Mouse (Mus musculus) brown adipose tissue, adult 24 weeks (tissue): ENCODE results near the gene Spata2l. TPM values are rescaled to one million over a fixed set of nuclear protein-coding genes. Genes with fewer than 3 reads are reported as not detected.
"Not testable (repeated sequence)": the region's sequence is repeated elsewhere in the genome, so short reads cannot be mapped to it uniquely, and the experiment has no call there.

ENCODE experiments used
- H3K27ac ChIP-seq: fragments of 200-500 bp; replicated peaks from 2 replicates; pipeline ENCODE4 v1.5.1; 2012; ENCODE audit warnings: low read depth, mild to moderate bottlenecking, low read length
- H3K4me1 ChIP-seq: fragments of 200-500 bp; 2 replicates; pipeline ENCODE4 v1.6.1; 2012; ENCODE audit warnings: low read length, mixed read lengths; ENCODE audit not compliant: control insufficient read depth, insufficient read depth, insufficient read length
- H3K4me3 ChIP-seq: fragments of 200-500 bp; 2 replicates; pipeline ENCODE4 v1.5.1; 2012; ENCODE audit warnings: low read depth, mild to moderate bottlenecking, low read length, moderate library complexity; ENCODE audit not compliant: insufficient read depth
- polyA plus RNA-seq: library from polyadenylated mRNA; stranded (reverse); fragments of >200 nt; gene quantifications from 2 replicates; pipeline ENCODE4 v1.2.4, GENCODE M21; 2012; ENCODE audit not compliant: missing spikeins, insufficient read depth, insufficient read length

The Spata2l gene
- polyA plus RNA-seq, 1 experiment = 1.4 TPM

DNA sequence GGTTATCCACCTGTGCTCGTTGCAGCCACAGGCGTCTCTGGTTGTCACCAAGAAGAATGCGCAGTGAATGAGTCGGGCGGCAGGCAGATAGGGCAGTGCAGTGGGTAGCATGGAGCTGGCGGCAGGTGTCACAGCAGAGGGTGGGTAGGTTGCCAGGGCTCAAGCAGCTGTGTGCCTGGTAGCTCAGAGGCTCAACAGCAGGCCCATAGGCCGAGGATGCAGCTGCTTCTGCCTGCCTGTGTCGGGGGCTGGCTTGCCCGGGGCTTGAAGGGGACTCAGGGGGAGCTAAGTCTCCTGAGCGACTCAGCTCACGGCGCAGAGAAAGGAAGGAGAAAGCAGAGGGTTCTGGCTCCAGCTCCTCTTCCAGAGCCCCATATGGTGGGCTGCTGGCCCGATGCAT, 2.7 kb downstream of the Spata2l start:
- Histone ChIP-seq H3K4me3 (no peak overlapping the region), H3K27ac (no peak overlapping the region), H3K4me1 (peaks cover 4% of the 10 kb centered on the region; the same call in 1 of the 2 replicates)

DNA sequence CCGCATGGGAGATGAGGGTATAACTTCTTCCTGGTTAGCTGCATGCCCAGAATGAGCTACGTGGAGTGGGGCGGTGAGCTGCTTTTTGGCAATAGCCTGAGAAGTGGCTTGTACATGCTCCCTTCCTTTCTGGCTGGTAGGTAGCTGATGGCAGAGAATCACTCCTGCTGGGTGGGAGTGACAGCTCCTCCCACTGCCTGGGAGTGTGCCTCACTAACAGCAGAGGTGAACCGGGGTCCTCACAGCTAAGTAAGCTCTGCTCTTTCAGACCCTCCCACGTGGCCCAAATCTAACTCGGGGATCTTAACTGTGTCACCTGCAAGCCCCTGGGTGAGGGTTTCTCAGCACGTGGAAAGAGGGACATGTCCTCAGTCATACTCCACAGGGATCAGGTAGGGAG, 3.5 kb downstream of the Spata2l start:
- peaks cover 4% of the 10 kb centered on the region; the same call in 1 of the 2 replicates for H3K4me1 ChIP-seq
- no peak overlapping the region for H3K27ac ChIP-seq
- no peak overlapping the region for H3K4me3 ChIP-seq

DNA sequence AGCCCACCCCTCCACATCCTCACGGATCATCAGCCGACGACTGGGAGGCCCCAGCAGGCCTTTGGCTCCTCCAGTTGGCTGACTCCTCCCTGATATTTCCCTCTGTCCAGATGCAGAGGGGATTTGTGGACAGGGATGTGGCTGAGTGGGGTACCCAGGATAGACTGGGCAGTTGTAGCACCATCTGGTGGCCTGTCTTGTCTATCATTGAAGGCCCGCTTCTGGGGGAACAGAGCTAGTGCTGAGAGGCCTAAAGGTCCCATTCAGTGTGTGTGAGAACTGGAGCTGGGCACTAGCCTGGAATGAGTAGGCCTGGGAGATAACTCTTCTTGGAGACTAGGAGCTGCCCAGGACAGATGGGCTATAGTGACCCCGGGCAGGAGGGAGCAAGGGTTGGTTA, 4.3 kb downstream of the Spata2l start:
- no peak overlapping the region for H3K27ac ChIP-seq
- peaks cover 4% of the 10 kb centered on the region; the same call in 1 of the 2 replicates for H3K4me1 ChIP-seq
- H3K4me3 ChIP-seq = no peak overlapping the region

DNA sequence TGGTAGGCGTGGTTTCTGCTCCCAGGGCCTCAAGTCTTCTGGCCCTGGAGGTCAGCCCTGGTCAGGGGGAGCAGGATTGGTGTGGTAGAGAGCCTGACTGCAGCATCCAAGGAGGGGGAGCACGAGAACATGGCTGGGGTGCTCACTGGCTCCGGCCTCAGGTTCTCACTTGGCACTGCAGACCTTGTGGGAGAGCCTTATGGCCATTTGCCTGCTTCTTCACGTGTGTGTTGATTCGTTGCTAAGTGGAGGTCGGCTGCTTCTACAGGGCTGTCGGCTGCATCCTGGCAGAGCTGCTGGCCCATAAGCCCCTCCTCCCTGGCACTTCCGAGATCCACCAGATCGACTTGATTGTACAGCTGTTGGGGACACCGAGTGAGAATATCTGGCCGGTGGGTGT, 5.7 kb downstream of the Spata2l start:
- not testable (repeated sequence) for H3K4me3 ChIP-seq, H3K27ac ChIP-seq, H3K4me1 ChIP-seq

DNA sequence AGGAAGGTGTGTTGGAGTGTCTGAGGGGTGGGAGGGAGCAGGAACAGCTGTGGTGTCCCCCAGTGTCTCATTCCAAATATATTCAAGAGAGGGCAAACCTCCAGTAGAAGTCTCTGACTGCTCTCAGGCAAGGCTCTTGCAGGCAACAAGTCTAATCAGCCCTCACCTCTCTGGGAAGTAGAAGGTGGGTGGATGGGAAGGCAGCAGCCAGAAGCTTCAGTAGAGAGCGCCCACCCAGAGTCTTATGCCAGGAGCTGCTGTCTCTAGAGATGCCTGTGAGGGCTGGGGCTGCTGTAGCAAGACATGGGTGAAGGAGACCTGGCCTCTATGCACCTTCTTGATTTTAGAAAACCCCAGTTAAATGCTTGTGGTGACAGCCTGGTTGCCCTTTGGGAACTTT, 7.6 kb downstream of the Spata2l start:
- no peak overlapping the region for H3K27ac ChIP-seq
- H3K4me1 ChIP-seq = peaks cover 3% of the 10 kb centered on the region; the same call in 1 of the 2 replicates
- no peak overlapping the region for H3K4me3 ChIP-seq

DNA sequence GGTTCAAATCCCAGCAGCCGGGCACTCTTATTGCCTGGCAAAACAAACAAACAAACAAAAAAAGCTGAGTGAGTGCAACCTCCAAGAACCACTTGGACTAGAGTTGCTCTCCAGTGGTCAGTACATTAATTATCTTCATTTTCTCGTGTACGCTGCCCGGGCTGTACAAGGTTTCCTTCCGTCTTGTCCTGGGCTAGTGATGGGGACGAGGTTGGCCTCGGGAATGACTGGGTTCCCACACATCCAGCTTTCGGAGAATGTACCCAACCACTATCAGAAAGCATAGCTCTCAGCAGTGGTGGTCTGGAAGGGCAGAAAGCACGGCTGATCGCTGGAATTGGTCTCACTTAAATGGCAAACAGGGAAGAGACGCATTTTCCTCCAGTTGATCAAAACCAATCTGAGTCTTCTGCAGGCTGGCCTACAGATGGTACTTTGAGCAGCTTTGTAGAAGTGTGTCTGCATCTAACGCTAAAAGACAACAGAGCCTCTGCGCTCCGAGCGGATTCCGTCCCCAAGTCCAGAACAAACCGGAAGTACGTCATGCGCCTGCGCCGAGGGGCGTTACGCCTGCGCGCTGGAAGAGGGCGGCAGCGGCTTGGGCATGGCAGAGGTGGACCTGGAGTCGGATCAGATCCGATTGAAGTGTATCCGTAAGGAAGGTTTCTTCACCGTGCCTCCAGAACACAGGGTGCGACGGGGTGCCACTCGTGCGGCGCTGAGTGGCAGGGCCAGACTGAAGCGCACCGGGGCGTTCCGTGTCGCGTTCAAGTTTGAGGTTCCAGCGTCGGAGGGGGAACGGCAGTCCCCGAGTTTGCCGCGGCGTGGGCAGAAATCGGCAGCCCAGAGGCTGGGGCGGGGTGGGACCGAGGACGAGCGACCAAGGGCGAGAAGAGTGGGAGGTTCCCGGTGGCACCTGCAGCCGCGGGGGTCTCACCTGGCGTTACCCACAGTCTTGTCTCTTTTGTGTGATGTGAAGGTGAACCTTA, 11.5 kb downstream of the Spata2l start, which contains the start of gene Cdk10:
Gene Cdk10, plus strand, starts transcription at position 565 of the 989 bp plus-strand sequence.
- Histone ChIP-seq H3K4me1 (peaks cover 3% of the 10 kb centered on the region; the same call in 1 of the 2 replicates), H3K27ac (peak within 1 kb of the TSS; percentile 89), H3K4me3 (peak within 1 kb of the TSS; percentile 78)

DNA sequence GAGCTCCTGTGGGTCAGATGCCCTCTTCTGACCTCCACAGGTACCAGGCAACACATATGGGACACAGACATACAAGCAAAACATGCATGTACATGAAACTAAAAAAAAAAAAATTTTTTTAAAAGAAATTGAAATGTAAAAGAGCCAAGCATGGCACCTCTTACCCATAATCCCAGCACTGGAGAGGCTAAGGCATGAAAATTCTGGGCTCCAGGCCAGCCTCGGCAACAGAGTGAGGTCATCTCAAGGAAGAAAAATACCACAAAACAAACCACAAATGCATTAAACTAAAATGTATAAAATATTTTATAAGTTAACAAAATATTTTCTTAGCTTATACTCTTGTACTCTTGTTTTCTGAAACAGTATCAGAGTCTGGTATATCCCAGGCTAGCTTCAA, 15.1 kb downstream of the Spata2l start:
- no peak overlapping the region for H3K27ac ChIP-seq
- H3K4me1 ChIP-seq = peaks cover 3% of the 10 kb centered on the region; the same call in 1 of the 2 replicates
- H3K4me3 ChIP-seq = no peak overlapping the region

DNA sequence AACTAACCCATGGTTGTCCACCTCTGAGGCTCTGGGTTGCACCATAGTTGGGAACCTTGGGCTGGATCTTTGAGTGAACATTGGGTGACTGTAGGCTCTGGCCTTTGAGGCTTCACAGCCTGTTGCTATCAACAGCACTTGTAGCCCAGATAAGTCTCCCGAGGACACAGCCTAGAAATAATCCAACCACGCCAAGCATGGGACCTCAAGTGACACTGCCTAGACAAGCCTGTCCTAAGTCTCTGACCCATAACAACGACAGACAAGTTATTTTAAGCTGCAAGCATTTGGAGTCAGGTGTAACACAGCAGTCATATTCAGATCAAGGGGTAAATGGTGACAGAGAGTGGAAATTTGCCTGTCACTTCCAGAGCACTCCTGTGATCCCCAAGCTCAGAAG, 20.6 kb downstream of the Spata2l start:
- no peak overlapping the region for H3K4me3 ChIP-seq
- no peaks in the 10 kb centered on the region for H3K4me1 ChIP-seq
- H3K27ac ChIP-seq = no peak overlapping the region

DNA sequence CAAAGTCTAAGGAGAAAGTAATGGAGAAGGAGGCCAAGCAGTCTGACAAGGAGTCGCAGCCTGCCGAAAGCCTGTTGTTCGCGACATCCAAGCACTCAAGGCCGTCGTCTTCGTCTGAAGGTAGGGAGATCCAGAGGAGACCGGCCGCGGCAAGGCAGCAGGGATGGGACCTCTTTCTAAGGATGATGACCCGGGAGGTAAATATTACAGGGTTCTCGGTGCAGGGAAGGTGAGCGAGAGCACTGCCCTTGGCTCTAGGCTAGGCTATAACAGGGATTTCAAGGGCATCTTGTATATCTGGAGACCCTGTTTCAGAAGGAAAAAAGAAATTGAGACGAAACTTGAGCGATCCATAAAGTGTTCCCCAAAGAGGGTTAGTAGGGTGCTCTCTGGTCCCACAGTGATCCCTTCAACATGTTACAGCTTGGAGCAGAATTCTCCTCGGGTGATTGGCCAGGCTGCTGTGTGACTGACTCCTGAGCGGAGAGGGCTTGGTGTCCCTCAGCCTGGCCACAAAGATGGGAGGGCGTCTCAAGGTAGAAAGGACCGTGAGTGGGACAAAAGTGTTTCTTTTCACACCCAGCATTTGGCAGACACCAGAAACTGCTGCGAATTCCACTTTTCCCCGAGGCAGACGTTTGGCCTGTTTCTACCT, 22.8 kb downstream of the Spata2l start:
- Histone ChIP-seq H3K4me1 (no peaks in the 10 kb centered on the region), H3K4me3 (peak overlapping the region; percentile 97), H3K27ac (no peak overlapping the region)

DNA sequence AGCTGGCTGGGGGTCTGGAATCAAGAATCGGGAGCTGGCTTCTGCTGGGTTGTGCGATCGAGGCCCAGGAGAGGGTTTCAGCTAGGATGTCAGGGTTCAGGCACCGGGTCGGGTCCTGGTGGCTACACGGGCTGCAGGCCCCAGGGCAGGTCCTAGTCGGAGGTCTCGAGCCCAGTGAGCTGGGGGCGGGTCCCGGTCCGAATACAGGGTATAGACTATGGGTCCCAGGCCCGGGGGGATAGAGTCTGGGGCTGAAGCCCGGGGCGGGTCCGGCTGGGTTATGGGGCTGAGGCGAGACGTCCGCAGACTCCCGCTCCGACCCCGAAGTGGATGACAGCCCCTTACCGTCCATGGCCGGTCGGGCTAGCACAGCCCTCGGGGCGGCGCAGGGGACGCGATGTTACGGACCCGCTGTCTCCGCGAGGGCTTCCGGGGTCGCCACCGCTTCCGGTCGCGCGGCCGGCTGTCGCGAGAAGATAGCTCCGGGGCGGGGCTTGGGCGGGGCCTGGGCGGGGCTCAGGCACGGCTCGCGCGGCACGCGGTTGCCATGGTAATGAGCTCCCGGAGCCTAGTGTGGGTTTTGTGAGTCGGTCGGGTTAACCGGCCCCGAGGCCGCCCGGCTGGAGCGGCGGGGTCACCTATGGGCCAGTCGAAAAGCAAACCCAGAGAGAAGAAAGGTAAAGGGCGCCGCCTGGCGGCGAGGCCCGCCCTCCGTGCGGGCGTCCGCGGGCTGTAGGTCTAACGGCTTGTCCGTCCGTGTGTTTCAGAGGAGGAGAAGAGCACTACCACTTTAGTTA, 23.5 kb downstream of the Spata2l start, which contains the start of the genes Chmp1a and Spata33:
Gene Chmp1a, minus strand, starts transcription at position 443 of the 797 bp plus-strand sequence.
Gene Spata33, plus strand, starts transcription at position 512 of the 797 bp plus-strand sequence.
- H3K4me3 ChIP-seq = peak within 1 kb of the TSS; percentile 97
- peak within 1 kb of the TSS; percentile 63 for H3K27ac ChIP-seq
- H3K4me1 ChIP-seq = no peaks in the 10 kb centered on the region

DNA sequence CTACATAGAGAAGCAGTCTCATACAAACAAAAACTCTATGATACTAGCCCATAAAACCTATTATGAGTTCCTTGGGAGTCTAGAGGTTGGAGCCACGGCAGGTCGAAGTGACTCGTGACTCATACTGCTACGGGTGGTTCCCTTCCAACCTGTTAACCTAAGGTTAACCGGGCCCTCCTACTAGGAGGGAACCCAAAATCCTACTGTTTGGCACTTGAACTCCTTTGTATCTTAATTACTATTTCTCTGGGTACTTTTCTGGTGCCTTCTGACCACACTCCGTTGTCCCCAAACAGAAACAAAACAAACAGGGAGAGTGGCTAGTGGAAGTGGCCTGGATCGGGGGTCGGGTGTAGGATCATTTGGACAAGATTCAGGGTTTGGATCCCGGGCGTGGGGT, 24.2 kb downstream of the Spata2l start:
- Histone ChIP-seq H3K4me3 (peak overlapping the region; percentile 97), H3K4me1 (no peaks in the 10 kb centered on the region), H3K27ac (no peak overlapping the region)

DNA sequence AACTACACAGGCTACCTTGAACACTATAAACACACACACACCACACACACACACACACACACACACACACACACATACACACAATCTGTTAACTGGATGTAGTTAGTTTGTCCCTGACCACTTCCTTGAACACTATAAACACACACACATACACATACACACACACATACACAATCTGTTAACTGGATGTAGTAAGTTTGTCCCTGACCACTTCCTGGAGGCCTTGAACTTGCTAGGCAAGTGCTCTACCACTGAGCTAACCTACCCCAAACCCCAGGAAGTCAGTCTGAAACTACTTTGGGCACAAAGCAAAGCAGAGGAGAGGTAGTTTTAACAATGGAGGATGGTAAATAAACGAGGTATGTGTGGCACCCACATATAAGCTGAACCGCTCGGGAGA, 32.5 kb downstream of the Spata2l start:
- H3K27ac ChIP-seq = no peak overlapping the region
- H3K4me3 ChIP-seq = no peak overlapping the region

DNA sequence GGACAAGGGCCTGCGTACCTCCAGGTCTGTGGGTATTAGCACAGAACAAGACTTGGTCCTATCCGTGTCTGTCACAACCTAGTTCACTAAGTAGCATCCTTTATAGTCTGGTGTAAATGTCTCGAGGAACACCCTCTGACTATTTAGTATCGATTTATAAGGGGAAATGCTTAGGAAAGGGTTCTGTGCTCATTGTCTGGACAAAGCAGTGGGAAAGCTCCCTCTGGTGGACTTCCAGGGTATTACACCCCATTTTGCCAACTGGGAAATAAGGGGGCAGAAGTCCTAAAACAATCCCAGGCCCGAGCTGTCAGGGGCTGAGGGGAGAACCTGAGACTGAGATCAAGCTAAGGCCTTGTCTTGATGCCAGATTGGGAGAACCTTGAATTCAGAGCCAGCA, 33.7 kb downstream of the Spata2l start:
- Histone ChIP-seq H3K27ac (no peak overlapping the region), H3K4me1 (no peaks in the 10 kb centered on the region), H3K4me3 (no peak overlapping the region)

More for the DNA sequence above, 32.5 kb downstream of the Spata2l start:
- no peaks in the 10 kb centered on the region for H3K4me1 ChIP-seq

DNA sequence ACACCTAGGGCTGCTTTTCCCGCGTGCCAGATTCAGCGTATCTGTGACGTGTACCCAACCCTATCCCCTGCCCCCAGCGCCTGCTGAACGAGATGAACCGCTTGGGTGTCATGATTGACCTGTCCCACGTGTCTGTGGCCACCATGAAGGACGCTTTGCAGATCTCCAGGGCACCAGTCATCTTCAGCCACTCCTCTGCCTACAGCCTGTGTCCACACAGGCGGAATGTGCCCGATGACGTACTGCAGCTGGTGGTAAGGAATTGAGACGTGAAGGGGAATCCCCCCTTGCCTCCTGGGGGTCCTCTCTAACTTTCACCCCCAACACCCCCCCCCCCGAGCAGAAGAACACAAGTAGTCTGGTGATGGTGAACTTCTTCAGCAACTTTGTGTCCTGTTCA, 36.2 kb downstream of the Spata2l start:
- Histone ChIP-seq H3K27ac (no peak overlapping the region), H3K4me1 (no peaks in the 10 kb centered on the region), H3K4me3 (no peak overlapping the region)

DNA sequence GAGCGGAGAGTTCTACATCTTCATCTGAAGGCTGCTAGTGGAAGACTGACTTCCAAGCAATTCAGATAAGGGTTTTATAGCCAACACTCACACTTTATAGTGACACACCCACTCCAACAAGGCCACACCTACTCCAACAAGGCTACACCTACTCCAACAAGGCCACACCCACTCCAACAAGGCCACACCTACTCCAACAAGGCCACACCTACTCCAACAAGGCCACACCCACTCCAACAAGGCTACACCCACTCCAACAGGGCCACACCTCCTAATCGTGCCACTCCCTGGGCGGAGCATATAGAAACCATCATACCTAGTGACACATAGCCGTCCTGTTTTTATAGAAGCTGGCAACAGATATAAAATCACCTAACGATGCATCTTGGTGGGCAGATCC, 39.0 kb downstream of the Spata2l start:
- not testable (repeated sequence) for H3K27ac ChIP-seq, H3K4me1 ChIP-seq, H3K4me3 ChIP-seq
